ENCODE assay signal across 1 mouse cellular context in genomic region chr13:55482542-55482941, GRCm38 (mm10).
TF ChIP-seq lines count a peak whose summit lies in the region.

No protein-coding gene starts in this region.

TF ChIP-seq in myocyte, 11 proteins besides CTCF, POLR2A, EP300 and RAD21:
- TF ChIP-seq TCF12 (IDR thresholded peaks at IDR 0.05; ENCODE audit: insufficient read depth, poor library complexity, severe bottlenecking) (no peak), MYOG (IDR thresholded peaks at IDR 0.05; ENCODE audit: control insufficient read depth in 1 of 3, insufficient read depth in 1 of 3, insufficient read length in 2 of 3, low read depth in 2 of 3) (peak in 1 of 3 experiments; percentile 21), MYOD1 (IDR thresholded peaks at IDR 0.05; ENCODE audit: control insufficient read depth in 1 of 3, insufficient read length in 2 of 3, low read depth in 2 of 3) (no peak), TCF3 (IDR thresholded peaks at IDR 0.05; ENCODE audit: insufficient read length, low read depth) (no peak)
